ENCODE assay signal across 13 mouse cellular contexts in genomic region chr11:113166517-113166916, GRCm38 (mm10).
DNase-seq lines count a peak whose midpoint lies in the region; ATAC-seq and TF ChIP-seq lines count a peak whose summit lies in the region.
"Had no signal": no experiment of that assay in that cellular context is flagged by ENCODE, and none has a peak within 500 bp of the region (broad histone marks: within the 10 kb centered on the region; RNA-seq: fewer than 3 reads in every experiment).

No protein-coding gene starts in this region.

- no peak for TF ChIP-seq POLR2A in testis, adult 2 months (IDR thresholded peaks at IDR 0.05; ENCODE audit: control insufficient read depth, low read depth, low read length)
- TF ChIP-seq POLR2A in lung, adult 2 months (IDR thresholded peaks at IDR 0.05; ENCODE audit: borderline replicate concordance, extremely low read depth, low read depth, low read length): no peak

- ATAC-seq in heart, embryonic 15.5 days (replicated peaks; ENCODE audit: insufficient number of reproducible peaks, insufficient read depth, low FRiP score, low read depth): 0 out of 2 replicates have a peak, but pooled peaks have one; percentile 24
- ATAC-seq in intestine, embryonic 15.5 days: peak; percentile 73

- peaks cover 4% of the 10 kb centered on the region; the same call in 1 of the 2 replicates for H3K27me3 ChIP-seq in heart, embryonic 15.5 days
- H3K27me3 ChIP-seq in testis, adult 2 months (ENCODE audit: control insufficient read depth, insufficient read depth, low read length): no peaks in the 10 kb centered on the region
- no peaks in the 10 kb centered on the region for H3K27me3 ChIP-seq in intestine, embryonic 15.5 days (replicated peaks)
- H3K27me3 ChIP-seq: CH12.LX; hindbrain, embryonic 15.5 days had no signal

- H3K27ac ChIP-seq in heart, embryonic 15.5 days: peak overlapping the region; percentile 61
- H3K27ac ChIP-seq in testis, adult 2 months (ENCODE audit: control insufficient read depth, insufficient read depth, low read depth, low read length): peak overlapping the region; percentile 56
- H3K27ac ChIP-seq in intestine, embryonic 15.5 days: peak overlapping the region; percentile 72
- H3K27ac ChIP-seq: hindbrain, embryonic 15.5 days; liver, embryonic 14.5 days had no signal

- H3K4me1 ChIP-seq in heart, embryonic 15.5 days (replicated peaks): peaks cover 31% of the 10 kb centered on the region
- H3K4me1 ChIP-seq in testis, adult 2 months (ENCODE audit: control insufficient read depth, insufficient read depth, low read length): peaks cover 9% of the 10 kb centered on the region
- H3K4me1 ChIP-seq in intestine, embryonic 15.5 days (replicated peaks): peaks cover 35% of the 10 kb centered on the region
- H3K4me1 ChIP-seq in lung, adult 2 months (ENCODE audit: control insufficient read depth, insufficient read depth, low read length): peaks cover 4% of the 10 kb centered on the region; the same call in 1 of the 2 replicates

- H3K36me3 ChIP-seq in heart, embryonic 15.5 days: no peaks in the 10 kb centered on the region
- H3K36me3 ChIP-seq in testis, adult 2 months (ENCODE audit: control insufficient read depth, insufficient read depth, low read length): no peaks in the 10 kb centered on the region
- H3K36me3 ChIP-seq in intestine, embryonic 15.5 days: no peaks in the 10 kb centered on the region
- H3K36me3 ChIP-seq: hindbrain, embryonic 15.5 days had no signal

- no peak for TF ChIP-seq CTCF in testis, adult 2 months (IDR thresholded peaks at IDR 0.05; ENCODE audit: control insufficient read depth, insufficient read depth, insufficient replicate concordance, low read depth, low read length)
- no peak for TF ChIP-seq CTCF in lung, adult 2 months (IDR thresholded peaks at IDR 0.05; ENCODE audit: insufficient read depth, low read length)

- H3K4me3 ChIP-seq in heart, embryonic 15.5 days: no peak overlapping the region
- no peak overlapping the region for H3K4me3 ChIP-seq in testis, adult 2 months (ENCODE audit: control insufficient read depth, low read depth, low read length)
- no peak overlapping the region for H3K4me3 ChIP-seq in intestine, embryonic 15.5 days (replicated peaks)
- no peak overlapping the region for H3K4me3 ChIP-seq in lung, adult 2 months (replicated peaks; ENCODE audit: extremely low read depth, low read depth, low read length)
- H3K4me3 ChIP-seq: hindbrain, embryonic 15.5 days had no signal

- no peaks in the 10 kb centered on the region for H3K9me3 ChIP-seq in heart, embryonic 15.5 days (replicated peaks)
- no peaks in the 10 kb centered on the region for H3K9me3 ChIP-seq in intestine, embryonic 15.5 days
- H3K9me3 ChIP-seq: hindbrain, embryonic 15.5 days had no signal

- no peak overlapping the region for H3K4me2 ChIP-seq in heart, embryonic 15.5 days
- H3K4me2 ChIP-seq in intestine, embryonic 15.5 days (replicated peaks): no peak overlapping the region
- H3K4me2 ChIP-seq: hindbrain, embryonic 15.5 days had no signal

- no peak for DNase-seq in heart, adult 11 months
- no peak for DNase-seq in testis, postnatal 10 days (ENCODE audit: low spot score)
- DNase-seq in testis, postnatal 14 days (ENCODE audit: low spot score): peak; percentile 63
- DNase-seq in frontal cortex, postnatal 36 days (ENCODE audit: low spot score in 2 of 2): no peak
- DNase-seq in lung, adult 2 months: no peak
- DNase-seq: right cerebral cortex, postnatal 4 days; thymus, adult 2 months had no signal

- 51% methylated on average over 4 of the region's 4 CpGs for WGBS in heart, embryonic 15.5 days
- WGBS in intestine, embryonic 15.5 days: 64% methylated on average over 4 of the region's 4 CpGs
- WGBS in lung, adult 2 months: 80% methylated on average over 4 of the region's 4 CpGs

- no peak overlapping the region for H3K9ac ChIP-seq in heart, embryonic 15.5 days
- H3K9ac ChIP-seq in intestine, embryonic 15.5 days: no peak overlapping the region
- H3K9ac ChIP-seq: hindbrain, embryonic 15.5 days; liver, embryonic 14.5 days had no signal
